Mouse (Mus musculus) bone marrow macrophage, adult 2 months (primary cell): Measurements from ENCODE around the gene Nagpa.

Experiments used
- CTCF ChIP-seq: IDR thresholded peaks from 2 replicates; pipeline ENCODE4 v1.5.1; 2012; ENCODE audit warnings: low read depth, mild to moderate bottlenecking, low read length, moderate library complexity
- POLR2A ChIP-seq: IDR thresholded peaks from 2 replicates; pipeline ENCODE4 v1.6.1; 2012; ENCODE audit warnings: mild to moderate bottlenecking, low read depth, low read length, borderline replicate concordance

- TF ChIP-seq CTCF: no peak
- no peak for TF ChIP-seq POLR2A
Observed at GRCm38 (mm10) chr16:5214126-5214525, 10.3 kb upstream of the Nagpa start.
